Mouse (Mus musculus): Measurements from ENCODE around the gene Agtpbp1. TPM values are rescaled to one million over a fixed set of nuclear protein-coding genes. Genes with fewer than 3 reads are reported as not detected.

Gene Agtpbp1
- polyA plus RNA-seq, 1 experiment = 82.5 TPM

DNA sequence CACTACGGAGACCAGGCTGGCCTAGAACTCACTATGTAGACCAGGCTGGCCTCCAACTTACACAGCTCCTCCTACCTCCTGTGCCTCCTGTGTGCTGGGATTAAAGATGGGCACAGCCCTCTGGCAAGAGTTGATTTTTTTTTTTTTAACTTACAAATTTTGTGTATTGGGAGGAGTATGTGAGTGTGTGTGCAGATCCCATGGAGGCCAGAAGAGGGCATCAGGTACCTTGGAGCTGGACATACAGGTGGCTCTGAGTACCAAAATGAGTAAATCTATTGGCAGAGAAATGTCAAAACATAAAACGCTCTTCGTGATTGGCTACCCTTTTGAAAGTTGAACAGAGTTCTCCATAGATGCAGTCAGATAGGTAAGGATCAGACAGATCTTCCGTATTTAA, 4.1 kb downstream of the Agtpbp1 start:
- Histone ChIP-seq H3K4me3 (ENCODE audit: control insufficient read depth, low read depth, low read length) (no peak overlapping the region), H3K27me3 (ENCODE audit: control insufficient read depth, insufficient read depth, low read length) (no peaks in the 10 kb centered on the region), H3K36me3 (ENCODE audit: control insufficient read depth, insufficient read depth, low read length) (no peaks in the 10 kb centered on the region), H3K27ac (ENCODE audit: control insufficient read depth, insufficient read depth, low read depth, low read length) (no peak overlapping the region), H3K4me1 (ENCODE audit: control insufficient read depth, insufficient read depth, low read length) (peaks cover 7% of the 10 kb centered on the region)
- TF ChIP-seq POLR2A (IDR thresholded peaks at IDR 0.05; ENCODE audit: control insufficient read depth, low read depth, low read length) = no peak
- TF ChIP-seq CTCF (IDR thresholded peaks at IDR 0.05; ENCODE audit: control insufficient read depth, insufficient read depth, insufficient replicate concordance, low read depth, low read length) = no peak

DNA sequence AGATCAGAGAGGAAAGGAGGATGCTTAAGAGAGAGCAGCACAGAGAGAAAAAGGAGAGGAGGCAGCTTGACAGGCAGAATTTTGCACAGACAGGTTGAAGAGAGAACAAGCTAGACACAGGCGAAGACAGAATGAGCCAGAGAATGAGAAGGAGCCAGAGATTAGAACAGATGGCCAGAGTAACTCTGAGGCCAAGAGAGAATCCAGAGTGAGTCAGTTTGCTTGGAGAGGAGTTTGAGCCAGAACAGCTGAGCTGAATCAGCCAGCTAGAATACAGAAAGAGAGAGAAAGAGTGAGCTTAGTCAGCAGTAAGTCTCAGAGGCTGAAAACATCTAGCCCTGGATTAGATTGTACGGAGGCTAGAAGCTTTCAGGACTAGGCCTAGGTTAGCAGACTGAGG, 12.5 kb downstream of the Agtpbp1 start:
- Histone ChIP-seq H3K27ac (ENCODE audit: control insufficient read depth, insufficient read depth, low read depth, low read length) (no peak overlapping the region), H3K4me1 (ENCODE audit: control insufficient read depth, insufficient read depth, low read length) (no peaks in the 10 kb centered on the region), H3K4me3 (ENCODE audit: control insufficient read depth, low read depth, low read length) (no peak overlapping the region), H3K27me3 (ENCODE audit: control insufficient read depth, insufficient read depth, low read length) (no peaks in the 10 kb centered on the region), H3K36me3 (ENCODE audit: control insufficient read depth, insufficient read depth, low read length) (no peaks in the 10 kb centered on the region)
- no peak for TF ChIP-seq POLR2A (IDR thresholded peaks at IDR 0.05; ENCODE audit: control insufficient read depth, low read depth, low read length)
- no peak for TF ChIP-seq CTCF (IDR thresholded peaks at IDR 0.05; ENCODE audit: control insufficient read depth, insufficient read depth, insufficient replicate concordance, low read depth, low read length)

DNA sequence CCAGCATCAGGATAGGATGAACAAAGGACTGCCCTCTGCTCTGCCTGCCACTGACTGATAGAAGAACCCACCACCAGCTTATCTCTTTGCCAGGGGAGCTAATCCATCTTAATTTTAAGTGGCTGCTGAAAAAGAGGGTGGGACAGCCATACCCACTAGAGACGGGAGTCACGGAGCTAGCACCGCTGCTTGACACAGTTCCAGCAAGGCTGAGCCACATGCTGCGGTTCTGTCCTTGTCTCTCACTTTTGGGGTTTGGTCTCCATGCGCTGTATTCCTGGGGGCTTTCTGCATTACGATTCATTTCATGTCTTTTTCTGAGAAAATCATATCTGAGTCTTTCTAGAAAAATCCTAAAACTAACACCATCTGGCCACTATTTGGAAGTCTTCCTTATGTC, 13.9 kb downstream of the Agtpbp1 start:
- H3K36me3 ChIP-seq (ENCODE audit: control insufficient read depth, insufficient read depth, low read length) = no peaks in the 10 kb centered on the region
- no peak overlapping the region for H3K4me3 ChIP-seq (ENCODE audit: control insufficient read depth, low read depth, low read length)
- H3K27me3 ChIP-seq (ENCODE audit: control insufficient read depth, insufficient read depth, low read length) = no peaks in the 10 kb centered on the region
- no peak for TF ChIP-seq CTCF (IDR thresholded peaks at IDR 0.05; ENCODE audit: control insufficient read depth, insufficient read depth, insufficient replicate concordance, low read depth, low read length)
- TF ChIP-seq POLR2A (IDR thresholded peaks at IDR 0.05; ENCODE audit: control insufficient read depth, low read depth, low read length) = no peak
- no peak overlapping the region for H3K27ac ChIP-seq (ENCODE audit: control insufficient read depth, insufficient read depth, low read depth, low read length)
- no peaks in the 10 kb centered on the region for H3K4me1 ChIP-seq (ENCODE audit: control insufficient read depth, insufficient read depth, low read length)

DNA sequence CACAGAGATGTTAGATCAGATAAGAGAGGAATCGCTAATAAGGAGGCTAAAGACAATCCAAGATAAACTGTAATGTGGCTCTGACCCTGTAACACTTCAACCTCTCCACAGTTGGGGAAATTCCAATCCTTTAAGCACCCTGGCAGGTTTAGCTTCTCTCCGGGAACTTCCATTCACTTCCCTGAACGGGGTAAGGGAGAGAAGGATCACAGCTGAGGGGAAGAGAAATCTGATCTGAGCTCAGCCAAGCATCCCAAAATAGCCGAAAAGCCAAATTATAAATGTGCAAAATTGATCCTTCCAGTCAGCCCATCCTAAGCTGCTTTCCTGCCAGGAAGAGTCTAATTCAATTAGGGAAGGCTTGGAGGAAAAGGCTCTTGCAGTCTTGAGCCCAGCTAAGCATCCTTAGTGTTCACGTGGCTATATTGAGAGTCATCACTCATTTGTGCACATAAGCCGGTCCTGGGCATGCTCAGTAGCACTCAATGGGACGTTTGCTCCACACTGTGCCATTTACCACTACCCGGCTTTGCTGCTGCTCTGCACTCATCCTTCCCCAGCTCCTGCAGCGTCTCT, 19.0 kb downstream of the Agtpbp1 start:
- H3K4me1 ChIP-seq (ENCODE audit: control insufficient read depth, insufficient read depth, low read length) = peaks cover 2% of the 10 kb centered on the region; the same call in 1 of the 2 replicates
- H3K4me3 ChIP-seq (ENCODE audit: control insufficient read depth, low read depth, low read length) = no peak overlapping the region
- TF ChIP-seq CTCF (IDR thresholded peaks at IDR 0.05; ENCODE audit: control insufficient read depth, insufficient read depth, insufficient replicate concordance, low read depth, low read length) (no peak), POLR2A (IDR thresholded peaks at IDR 0.05; ENCODE audit: control insufficient read depth, low read depth, low read length) (no peak)
- H3K27ac ChIP-seq (ENCODE audit: control insufficient read depth, insufficient read depth, low read depth, low read length) = no peak overlapping the region
- H3K36me3 ChIP-seq (ENCODE audit: control insufficient read depth, insufficient read depth, low read length) = no peaks in the 10 kb centered on the region
- H3K27me3 ChIP-seq (ENCODE audit: control insufficient read depth, insufficient read depth, low read length) = no peaks in the 10 kb centered on the region

DNA sequence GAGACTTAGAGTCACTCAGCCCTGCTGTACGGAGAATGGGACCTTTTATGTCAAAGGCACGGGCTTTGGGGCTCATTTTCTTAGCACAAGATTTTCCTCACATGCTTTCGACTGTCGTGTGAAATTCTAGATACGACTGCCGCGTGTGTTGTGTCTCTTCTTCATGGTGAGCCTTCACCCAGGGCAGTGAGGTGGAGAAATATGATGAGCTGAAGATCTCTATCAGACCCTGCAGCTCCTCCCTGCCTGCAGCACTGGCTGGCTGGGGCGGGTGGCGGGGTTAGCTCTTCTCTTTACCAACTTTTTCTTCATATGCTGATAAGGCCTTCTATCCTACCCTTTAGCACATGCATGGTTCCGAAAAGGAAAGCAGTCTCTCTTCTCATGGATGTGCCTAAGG, 20.1 kb downstream of the Agtpbp1 start:
- Histone ChIP-seq H3K27ac (ENCODE audit: control insufficient read depth, insufficient read depth, low read depth, low read length) (no peak overlapping the region), H3K4me1 (ENCODE audit: control insufficient read depth, insufficient read depth, low read length) (peaks cover 2% of the 10 kb centered on the region; the same call in 1 of the 2 replicates)

DNA sequence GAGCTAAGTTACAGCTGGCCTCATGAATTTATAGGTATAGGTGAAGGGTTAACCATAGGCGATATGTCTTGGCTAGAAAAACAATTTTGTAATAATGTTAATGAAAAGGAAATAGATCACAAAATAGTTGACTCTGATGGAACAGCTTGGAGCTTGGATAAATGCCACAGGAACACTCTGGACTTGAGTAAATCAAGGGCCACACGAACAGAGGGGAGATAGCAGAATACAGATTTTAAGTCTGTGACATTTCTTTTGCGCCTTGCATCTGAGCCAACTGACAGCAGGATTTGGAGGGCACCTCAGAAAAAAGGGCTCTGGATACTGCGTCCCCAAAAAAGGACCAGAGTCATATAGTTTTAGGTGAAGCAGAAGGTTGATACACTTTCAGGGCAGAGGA, 20.5 kb downstream of the Agtpbp1 start:
- no peak for TF ChIP-seq CTCF (IDR thresholded peaks at IDR 0.05; ENCODE audit: control insufficient read depth, insufficient read depth, insufficient replicate concordance, low read depth, low read length)
- TF ChIP-seq POLR2A (IDR thresholded peaks at IDR 0.05; ENCODE audit: control insufficient read depth, low read depth, low read length) = no peak
- Histone ChIP-seq H3K27ac (ENCODE audit: control insufficient read depth, insufficient read depth, low read depth, low read length) (no peak overlapping the region), H3K4me1 (ENCODE audit: control insufficient read depth, insufficient read depth, low read length) (peaks cover 2% of the 10 kb centered on the region; the same call in 1 of the 2 replicates), H3K36me3 (ENCODE audit: control insufficient read depth, insufficient read depth, low read length) (no peaks in the 10 kb centered on the region), H3K27me3 (ENCODE audit: control insufficient read depth, insufficient read depth, low read length) (no peaks in the 10 kb centered on the region), H3K4me3 (ENCODE audit: control insufficient read depth, low read depth, low read length) (no peak overlapping the region)

More for the DNA sequence above, 20.1 kb downstream of the Agtpbp1 start:
- Histone ChIP-seq H3K4me3 (ENCODE audit: control insufficient read depth, low read depth, low read length) (no peak overlapping the region), H3K36me3 (ENCODE audit: control insufficient read depth, insufficient read depth, low read length) (no peaks in the 10 kb centered on the region), H3K27me3 (ENCODE audit: control insufficient read depth, insufficient read depth, low read length) (no peaks in the 10 kb centered on the region)
- TF ChIP-seq POLR2A (IDR thresholded peaks at IDR 0.05; ENCODE audit: control insufficient read depth, low read depth, low read length) = no peak
- TF ChIP-seq CTCF (IDR thresholded peaks at IDR 0.05; ENCODE audit: control insufficient read depth, insufficient read depth, insufficient replicate concordance, low read depth, low read length) = no peak

DNA sequence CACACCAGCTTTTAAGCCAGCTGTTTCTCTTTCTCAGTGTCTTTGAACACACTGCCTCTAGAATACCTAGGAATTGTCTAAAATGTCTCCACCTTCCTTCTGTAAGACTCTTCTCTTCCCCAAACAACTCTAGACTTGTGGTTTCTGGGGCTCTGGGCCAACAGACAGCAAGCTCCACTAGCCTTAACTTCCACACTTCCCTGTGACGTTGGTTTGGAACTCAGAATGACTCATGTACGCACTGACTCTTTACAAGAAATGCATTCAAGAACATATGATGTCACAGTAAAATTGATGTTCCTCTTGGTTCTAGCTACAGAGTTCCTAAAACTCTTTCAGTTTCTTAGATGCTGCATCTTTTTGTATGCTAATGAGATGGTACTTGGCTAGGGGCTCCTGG, 22.6 kb downstream of the Agtpbp1 start:
- Histone ChIP-seq H3K27me3 (ENCODE audit: control insufficient read depth, insufficient read depth, low read length) (no peaks in the 10 kb centered on the region), H3K4me3 (ENCODE audit: control insufficient read depth, low read depth, low read length) (peak overlapping the region; percentile 73), H3K4me1 (ENCODE audit: control insufficient read depth, insufficient read depth, low read length) (peaks cover 3% of the 10 kb centered on the region; the same call in 1 of the 2 replicates), H3K36me3 (ENCODE audit: control insufficient read depth, insufficient read depth, low read length) (no peaks in the 10 kb centered on the region), H3K27ac (ENCODE audit: control insufficient read depth, insufficient read depth, low read depth, low read length) (no peak overlapping the region)
- TF ChIP-seq POLR2A (IDR thresholded peaks at IDR 0.05; ENCODE audit: control insufficient read depth, low read depth, low read length) (no peak), CTCF (IDR thresholded peaks at IDR 0.05; ENCODE audit: control insufficient read depth, insufficient read depth, insufficient replicate concordance, low read depth, low read length) (no peak)
